Mouse (Mus musculus) megakaryocyte, embryonic 14.5 days (primary cell): ENCODE data around the gene Spata33. TPM values are rescaled to one million over a fixed set of nuclear protein-coding genes. Genes with fewer than 3 reads are reported as not detected.
"Not testable (repeated sequence)": the region's sequence is repeated elsewhere in the genome, so short reads cannot be mapped to it uniquely, and the experiment has no call there.

Experiments
- H3K27me3 ChIP-seq: replicated peaks from 2 replicates; pipeline ENCODE3; 2012; ENCODE audit warnings: inconsistent platforms
- H3K36me3 ChIP-seq: replicated peaks from 2 replicates; pipeline ENCODE3; 2012; ENCODE audit warnings: low read length, inconsistent platforms, mixed read lengths
- H3K4me1 ChIP-seq: 2 replicates; pipeline ENCODE4 v1.6.1; 2012; ENCODE audit warnings: inconsistent platforms
- H3K4me3 ChIP-seq: replicated peaks from 2 replicates; pipeline ENCODE3; 2012; ENCODE audit warnings: moderate library complexity, mild to moderate bottlenecking, inconsistent platforms
- H3K9me3 ChIP-seq: 2 replicates; pipeline ENCODE4 v1.6.1; 2012; ENCODE audit warnings: inconsistent platforms
- FLI1 ChIP-seq: IDR thresholded peaks from 2 replicates; pipeline ENCODE4 v1.6.1; 2012; ENCODE audit warnings: low read length, inconsistent platforms, mixed read lengths
- GATA1 ChIP-seq: IDR thresholded peaks from 3 replicates; pipeline ENCODE4 v1.6.1; 2012; ENCODE audit warnings: mixed read lengths, low read length, inconsistent platforms, borderline replicate concordance
- polyA plus RNA-seq: library from polyadenylated mRNA; stranded (reverse); fragments of >175 nt; gene quantifications from 2 replicates; pipeline ENCODE4 v1.2.3, GENCODE M21; 2012; ENCODE audit warnings: low replicate concordance; ENCODE audit not compliant: insufficient read depth

Gene Spata33
- polyA plus RNA-seq, 1 experiment: not detected

- H3K36me3 ChIP-seq: peaks cover 40% of the 10 kb centered on the region
- TF ChIP-seq GATA1 (no peak), FLI1 (no peak)
- peaks cover 26% of the 10 kb centered on the region for H3K4me1 ChIP-seq
- no peak overlapping the region for H3K4me3 ChIP-seq
- H3K27me3 ChIP-seq: peaks cover 43% of the 10 kb centered on the region
- H3K9me3 ChIP-seq: no peaks in the 10 kb centered on the region
Measured at GRCm38 (mm10) chr8:123202288-123202687, 10.3 kb upstream of the Spata33 start.

GRCm38 (mm10) chr8:123203571-123203970 lies 9.1 kb upstream of the Spata33 start:
- Histone ChIP-seq H3K27me3 (peaks cover 33% of the 10 kb centered on the region), H3K4me3 (no peak overlapping the region), H3K36me3 (peaks cover 52% of the 10 kb centered on the region), H3K4me1 (peaks cover 30% of the 10 kb centered on the region), H3K9me3 (no peaks in the 10 kb centered on the region)
- TF ChIP-seq GATA1 (no peak), FLI1 (no peak)

- H3K36me3 ChIP-seq: peaks cover 43% of the 10 kb centered on the region
- TF ChIP-seq FLI1: no peak
- no peak for TF ChIP-seq GATA1
Measured at GRCm38 (mm10) chr8:123211876-123212275, 756 bp upstream of the Spata33 start.

DNA sequence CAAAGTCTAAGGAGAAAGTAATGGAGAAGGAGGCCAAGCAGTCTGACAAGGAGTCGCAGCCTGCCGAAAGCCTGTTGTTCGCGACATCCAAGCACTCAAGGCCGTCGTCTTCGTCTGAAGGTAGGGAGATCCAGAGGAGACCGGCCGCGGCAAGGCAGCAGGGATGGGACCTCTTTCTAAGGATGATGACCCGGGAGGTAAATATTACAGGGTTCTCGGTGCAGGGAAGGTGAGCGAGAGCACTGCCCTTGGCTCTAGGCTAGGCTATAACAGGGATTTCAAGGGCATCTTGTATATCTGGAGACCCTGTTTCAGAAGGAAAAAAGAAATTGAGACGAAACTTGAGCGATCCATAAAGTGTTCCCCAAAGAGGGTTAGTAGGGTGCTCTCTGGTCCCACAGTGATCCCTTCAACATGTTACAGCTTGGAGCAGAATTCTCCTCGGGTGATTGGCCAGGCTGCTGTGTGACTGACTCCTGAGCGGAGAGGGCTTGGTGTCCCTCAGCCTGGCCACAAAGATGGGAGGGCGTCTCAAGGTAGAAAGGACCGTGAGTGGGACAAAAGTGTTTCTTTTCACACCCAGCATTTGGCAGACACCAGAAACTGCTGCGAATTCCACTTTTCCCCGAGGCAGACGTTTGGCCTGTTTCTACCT lies 613 bp downstream of the Spata33 start:
- Histone ChIP-seq H3K27me3 (peaks cover 27% of the 10 kb centered on the region), H3K9me3 (no peaks in the 10 kb centered on the region), H3K4me1 (peaks cover 44% of the 10 kb centered on the region), H3K4me3 (peak overlapping the region; percentile 96), H3K36me3 (peaks cover 29% of the 10 kb centered on the region)
- no peak for TF ChIP-seq FLI1
- TF ChIP-seq GATA1: no peak

More at GRCm38 (mm10) chr8:123211876-123212275, 756 bp upstream of the Spata33 start:
- peak overlapping the region; percentile 96 for H3K4me3 ChIP-seq
- peaks cover 39% of the 10 kb centered on the region for H3K4me1 ChIP-seq
- no peaks in the 10 kb centered on the region for H3K9me3 ChIP-seq
- peaks cover 22% of the 10 kb centered on the region for H3K27me3 ChIP-seq

DNA sequence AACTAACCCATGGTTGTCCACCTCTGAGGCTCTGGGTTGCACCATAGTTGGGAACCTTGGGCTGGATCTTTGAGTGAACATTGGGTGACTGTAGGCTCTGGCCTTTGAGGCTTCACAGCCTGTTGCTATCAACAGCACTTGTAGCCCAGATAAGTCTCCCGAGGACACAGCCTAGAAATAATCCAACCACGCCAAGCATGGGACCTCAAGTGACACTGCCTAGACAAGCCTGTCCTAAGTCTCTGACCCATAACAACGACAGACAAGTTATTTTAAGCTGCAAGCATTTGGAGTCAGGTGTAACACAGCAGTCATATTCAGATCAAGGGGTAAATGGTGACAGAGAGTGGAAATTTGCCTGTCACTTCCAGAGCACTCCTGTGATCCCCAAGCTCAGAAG lies 2.8 kb downstream of the Spata33 start:
- peaks cover 36% of the 10 kb centered on the region for H3K4me1 ChIP-seq
- H3K9me3 ChIP-seq: no peaks in the 10 kb centered on the region
- H3K36me3 ChIP-seq: peaks cover 7% of the 10 kb centered on the region
- H3K4me3 ChIP-seq: no peak overlapping the region
- TF ChIP-seq FLI1 (no peak), GATA1 (no peak)
- peaks cover 37% of the 10 kb centered on the region for H3K27me3 ChIP-seq

GRCm38 (mm10) chr8:123220917-123221316 lies 8.3 kb downstream of the Spata33 start:
- no peaks in the 10 kb centered on the region for H3K36me3 ChIP-seq
- no peak overlapping the region for H3K4me3 ChIP-seq
- TF ChIP-seq GATA1 (no peak), FLI1 (no peak)
- H3K4me1 ChIP-seq: peaks cover 25% of the 10 kb centered on the region
- no peaks in the 10 kb centered on the region for H3K9me3 ChIP-seq
- peaks cover 23% of the 10 kb centered on the region for H3K27me3 ChIP-seq

DNA sequence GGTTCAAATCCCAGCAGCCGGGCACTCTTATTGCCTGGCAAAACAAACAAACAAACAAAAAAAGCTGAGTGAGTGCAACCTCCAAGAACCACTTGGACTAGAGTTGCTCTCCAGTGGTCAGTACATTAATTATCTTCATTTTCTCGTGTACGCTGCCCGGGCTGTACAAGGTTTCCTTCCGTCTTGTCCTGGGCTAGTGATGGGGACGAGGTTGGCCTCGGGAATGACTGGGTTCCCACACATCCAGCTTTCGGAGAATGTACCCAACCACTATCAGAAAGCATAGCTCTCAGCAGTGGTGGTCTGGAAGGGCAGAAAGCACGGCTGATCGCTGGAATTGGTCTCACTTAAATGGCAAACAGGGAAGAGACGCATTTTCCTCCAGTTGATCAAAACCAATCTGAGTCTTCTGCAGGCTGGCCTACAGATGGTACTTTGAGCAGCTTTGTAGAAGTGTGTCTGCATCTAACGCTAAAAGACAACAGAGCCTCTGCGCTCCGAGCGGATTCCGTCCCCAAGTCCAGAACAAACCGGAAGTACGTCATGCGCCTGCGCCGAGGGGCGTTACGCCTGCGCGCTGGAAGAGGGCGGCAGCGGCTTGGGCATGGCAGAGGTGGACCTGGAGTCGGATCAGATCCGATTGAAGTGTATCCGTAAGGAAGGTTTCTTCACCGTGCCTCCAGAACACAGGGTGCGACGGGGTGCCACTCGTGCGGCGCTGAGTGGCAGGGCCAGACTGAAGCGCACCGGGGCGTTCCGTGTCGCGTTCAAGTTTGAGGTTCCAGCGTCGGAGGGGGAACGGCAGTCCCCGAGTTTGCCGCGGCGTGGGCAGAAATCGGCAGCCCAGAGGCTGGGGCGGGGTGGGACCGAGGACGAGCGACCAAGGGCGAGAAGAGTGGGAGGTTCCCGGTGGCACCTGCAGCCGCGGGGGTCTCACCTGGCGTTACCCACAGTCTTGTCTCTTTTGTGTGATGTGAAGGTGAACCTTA lies 11.9 kb downstream of the Spata33 start, which contains the start of gene Cdk10:
TSS of gene Cdk10 (plus strand) at position 565 of the 989 bp plus-strand sequence.
- Histone ChIP-seq H3K9me3 (no peaks in the 10 kb centered on the region), H3K36me3 (peaks cover 31% of the 10 kb centered on the region), H3K4me3 (peak within 1 kb of the TSS; percentile 98), H3K27me3 (peaks cover 4% of the 10 kb centered on the region), H3K4me1 (peaks cover 22% of the 10 kb centered on the region)
- peak; percentile 88; the same call in 1 of the 2 replicates for TF ChIP-seq FLI1
- TF ChIP-seq GATA1: no peak

- Histone ChIP-seq H3K9me3 (no peaks in the 10 kb centered on the region), H3K36me3 (peaks cover 54% of the 10 kb centered on the region), H3K27me3 (peaks cover 2% of the 10 kb centered on the region), H3K4me3 (no peak overlapping the region), H3K4me1 (peaks cover 19% of the 10 kb centered on the region)
- no peak for TF ChIP-seq GATA1
- TF ChIP-seq FLI1: no peak
Measured at GRCm38 (mm10) chr8:123228416-123228815, 15.8 kb downstream of the Spata33 start.

- H3K9me3 ChIP-seq, H3K4me3 ChIP-seq: not testable (repeated sequence)
- peaks cover 62% of the 10 kb centered on the region for H3K36me3 ChIP-seq
- peaks cover 18% of the 10 kb centered on the region for H3K4me1 ChIP-seq
- H3K27me3 ChIP-seq: peaks cover 18% of the 10 kb centered on the region
Measured at GRCm38 (mm10) chr8:123230326-123230725, 17.7 kb downstream of the Spata33 start.

- H3K9me3 ChIP-seq: no peaks in the 10 kb centered on the region
- H3K36me3 ChIP-seq: peaks cover 59% of the 10 kb centered on the region
- no peak overlapping the region for H3K4me3 ChIP-seq
- H3K4me1 ChIP-seq: peaks cover 22% of the 10 kb centered on the region
- TF ChIP-seq FLI1: no peak
- no peak for TF ChIP-seq GATA1
- H3K27me3 ChIP-seq: peaks cover 28% of the 10 kb centered on the region
Measured at GRCm38 (mm10) chr8:123231742-123232141, 19.1 kb downstream of the Spata33 start.
